Mouse (Mus musculus) adrenal gland, adult 18-20 months (tissue): ENCODE results near the gene Pcsk5. TPM values are rescaled to one million over a fixed set of nuclear protein-coding genes. Genes with fewer than 3 reads are reported as not detected.
"Not testable (repeated sequence)": the region's sequence is repeated elsewhere in the genome, so short reads cannot be mapped to it uniquely, and the experiment has no call there.

Source experiments
- DNase-seq, 2 experiments: peaks; one replicate each; pipeline ENCODE4 v3.0.0; 2021 to 2022; ENCODE audit warnings: low spot score in 2 of 2
- total RNA-seq, 2 experiments: library from RNA; stranded (reverse); gene quantifications; 1 replicate in 1 of 2; 2 replicates in 1 of 2; pipeline ENCODE4 v1.2.3; 2021

Gene Pcsk5
- total RNA-seq, 2 experiments from 2014 or later, result 122 to 171 TPM

GRCm38 (mm10) chr19:17489041-17489865 is 348.2 kb downstream of the Pcsk5 start:
- DNase-seq, result no peak

GRCm38 (mm10) chr19:17482126-17482790 is 355.2 kb downstream of the Pcsk5 start:
- DNase-seq, result no peak

DNA sequence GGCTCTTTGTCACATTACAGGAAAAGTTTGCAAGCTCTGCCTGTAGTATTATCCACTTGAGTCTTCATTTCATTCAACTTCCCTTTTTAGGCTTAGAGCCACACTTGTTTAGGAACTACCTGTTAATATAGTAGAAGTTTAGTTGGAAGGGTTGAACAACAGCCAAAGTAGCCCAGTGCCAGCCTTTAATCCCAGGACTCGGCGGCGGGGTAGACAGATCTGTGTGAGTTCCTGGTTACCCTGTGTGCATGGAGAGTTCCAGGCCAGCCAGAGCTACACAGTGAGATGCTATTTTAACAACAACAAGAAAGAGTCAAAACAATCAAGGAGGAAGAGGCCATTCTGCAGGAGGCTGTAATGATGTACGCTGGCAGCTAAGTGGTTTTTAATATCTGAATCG is 358.0 kb downstream of the Pcsk5 start:
- no peak for DNase-seq

GRCm38 (mm10) chr19:17476021-17476420 is 361.4 kb downstream of the Pcsk5 start:
- no peak for DNase-seq

DNA sequence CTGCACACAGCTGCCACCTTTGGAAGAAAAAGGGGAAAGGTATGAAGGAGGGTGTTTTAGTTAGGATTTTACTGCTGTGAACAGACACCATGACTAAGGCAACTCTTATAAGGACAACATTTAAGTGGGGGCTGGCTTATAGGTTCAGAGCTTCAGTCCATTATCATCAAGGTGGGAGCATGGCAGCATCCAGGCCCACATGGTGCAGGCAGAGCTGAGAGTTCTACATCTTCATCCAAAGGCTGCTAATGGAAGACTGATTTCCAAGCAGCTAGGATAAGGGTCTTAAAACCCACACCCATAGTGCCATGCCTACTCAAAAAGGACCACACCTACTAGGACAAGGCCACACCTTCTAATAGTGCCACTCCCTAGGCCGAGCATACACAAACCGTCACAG is 364.3 kb downstream of the Pcsk5 start:
- DNase-seq, result not testable (repeated sequence)

GRCm38 (mm10) chr19:17471861-17472260 is 365.6 kb downstream of the Pcsk5 start:
- DNase-seq, result no peak

- DNase-seq, result no peak
These were observed 366.2 kb downstream of the Pcsk5 start for GRCm38 (mm10) chr19:17471196-17471595.

DNA sequence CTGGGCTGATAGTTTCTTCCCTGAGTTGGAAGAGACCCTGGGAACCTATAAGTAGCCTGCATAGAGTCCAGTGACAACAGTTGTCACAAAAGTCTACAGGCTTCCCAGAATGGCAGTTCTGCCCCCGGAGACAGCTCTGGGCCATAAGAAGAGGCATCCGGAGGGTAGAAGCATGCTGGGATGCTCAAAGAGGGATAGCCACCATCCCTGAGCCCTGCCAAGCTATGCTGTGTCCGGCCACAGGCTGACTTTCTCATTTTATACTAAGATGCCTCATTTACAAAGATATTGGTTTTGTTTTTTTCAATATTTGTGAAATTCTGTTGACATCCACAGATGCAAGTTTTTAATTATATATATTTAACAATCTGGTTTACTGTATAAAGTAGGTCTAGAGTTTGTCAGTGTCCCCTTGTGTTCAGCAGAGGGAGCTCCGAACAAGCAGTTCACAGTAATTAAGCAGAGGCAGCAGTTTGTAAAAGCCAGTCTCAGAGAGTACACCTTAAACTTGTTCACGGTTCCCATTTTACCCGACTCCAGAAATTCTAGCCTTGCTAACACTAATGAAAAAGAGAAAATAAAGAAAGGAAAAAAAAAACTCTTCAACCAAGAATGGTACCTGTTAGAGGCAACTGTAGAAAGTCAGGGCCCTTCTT is 369.7 kb downstream of the Pcsk5 start:
- DNase-seq, result no peak

DNA sequence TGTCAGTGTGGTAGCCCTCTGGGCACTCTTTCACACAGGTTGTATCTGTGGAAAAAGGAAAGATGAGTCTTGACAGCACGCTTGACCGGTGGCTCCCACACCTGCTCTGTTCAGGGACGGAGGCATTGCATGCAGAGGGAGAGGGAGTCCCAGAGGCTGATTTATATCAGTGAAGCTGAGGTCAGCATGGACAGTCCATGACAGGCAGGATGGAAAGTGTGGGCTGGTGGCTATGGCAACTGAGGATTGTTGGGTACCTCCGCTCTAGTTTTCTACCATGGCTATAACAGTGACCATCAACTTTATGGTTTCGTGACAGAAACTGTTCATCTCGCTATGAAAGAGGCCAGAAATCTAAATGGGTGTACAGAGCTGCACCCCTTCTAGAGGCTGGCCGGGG is 385.4 kb downstream of the Pcsk5 start:
- DNase-seq, result no peak

- DNase-seq, result no peak
These were observed 393.9 kb downstream of the Pcsk5 start for GRCm38 (mm10) chr19:17443581-17443980.

DNA sequence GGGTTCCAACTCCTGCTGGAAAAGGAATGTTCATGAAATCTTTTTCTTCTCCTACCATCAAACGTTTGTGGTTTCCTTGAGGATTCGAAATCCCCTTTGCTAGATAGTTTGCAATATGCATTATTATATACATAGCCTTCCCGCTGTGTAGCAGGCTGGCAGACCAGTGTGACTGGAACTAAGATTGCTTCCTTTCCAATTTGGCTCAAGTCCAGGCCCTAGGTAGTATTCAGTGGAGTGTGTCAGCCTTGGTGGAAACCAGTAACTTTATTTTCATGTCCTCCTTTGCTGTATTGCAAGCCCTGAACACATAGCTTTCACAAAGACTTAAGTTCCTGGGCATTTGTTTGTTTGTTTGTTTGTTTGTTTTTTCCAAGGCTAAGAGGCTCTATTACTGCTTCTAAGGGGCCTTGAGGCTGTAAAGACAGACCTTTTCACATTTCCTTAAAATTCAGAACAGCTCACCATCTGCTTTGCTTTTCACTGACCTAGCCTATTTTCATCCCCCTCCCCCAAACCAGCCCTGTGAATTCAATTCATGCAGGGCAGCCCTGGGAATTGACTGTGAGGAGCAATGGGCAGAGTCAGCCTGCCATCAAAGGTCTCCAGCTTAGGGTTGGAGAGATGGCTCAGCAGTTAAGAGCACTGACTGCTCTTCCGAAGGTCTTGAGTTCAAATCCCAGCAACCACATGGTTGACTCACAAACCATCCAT is 397.8 kb downstream of the Pcsk5 start:
- DNase-seq, result no peak

DNA sequence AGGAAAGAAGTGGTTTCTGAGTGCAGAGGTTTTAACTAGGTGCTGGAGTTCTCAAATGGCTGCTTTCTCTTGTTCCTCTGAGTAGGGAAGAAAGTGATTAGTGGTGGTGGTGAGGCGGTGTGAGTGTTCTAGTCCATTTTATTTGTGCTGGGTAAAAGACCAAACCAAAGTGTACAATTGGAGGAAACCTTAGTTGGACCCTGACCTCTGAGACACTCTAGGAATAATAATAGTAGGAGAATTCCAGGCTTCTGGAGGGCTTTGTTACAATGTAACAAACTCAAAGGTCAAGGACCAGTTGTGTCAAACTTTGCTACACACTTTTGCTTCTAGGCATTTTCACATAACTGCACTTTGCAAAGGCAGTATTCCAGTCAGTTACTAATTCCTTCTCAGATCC is 400.8 kb downstream of the Pcsk5 start:
- no peak for DNase-seq

- DNase-seq, result no peak
These were observed 408.9 kb downstream of the Pcsk5 start for GRCm38 (mm10) chr19:17428561-17428914.

GRCm38 (mm10) chr19:17427824-17428560 is 409.4 kb downstream of the Pcsk5 start:
- DNase-seq, result no peak

- no peak for DNase-seq
These were observed 414.1 kb downstream of the Pcsk5 start for GRCm38 (mm10) chr19:17423306-17423705.

DNA sequence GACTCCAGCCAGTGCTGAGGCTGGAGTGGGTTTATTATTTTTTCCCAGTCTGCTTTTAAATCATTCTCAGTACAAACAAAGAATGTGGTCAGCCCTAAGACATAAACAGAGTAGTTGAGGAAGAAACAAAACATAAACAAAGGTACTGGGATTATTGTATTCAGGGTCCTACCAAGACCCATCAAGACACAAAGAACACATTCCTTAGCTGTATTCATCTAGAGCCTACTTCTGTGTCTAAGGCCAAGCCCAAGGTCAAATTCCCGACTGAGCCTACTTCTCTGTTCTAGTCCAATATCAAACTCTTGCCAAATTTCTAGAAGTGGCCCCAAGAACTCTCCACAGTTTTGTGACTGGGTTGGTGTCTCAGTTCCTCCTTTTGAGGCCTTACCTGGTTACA is 419.6 kb downstream of the Pcsk5 start:
- DNase-seq, result no peak

DNA sequence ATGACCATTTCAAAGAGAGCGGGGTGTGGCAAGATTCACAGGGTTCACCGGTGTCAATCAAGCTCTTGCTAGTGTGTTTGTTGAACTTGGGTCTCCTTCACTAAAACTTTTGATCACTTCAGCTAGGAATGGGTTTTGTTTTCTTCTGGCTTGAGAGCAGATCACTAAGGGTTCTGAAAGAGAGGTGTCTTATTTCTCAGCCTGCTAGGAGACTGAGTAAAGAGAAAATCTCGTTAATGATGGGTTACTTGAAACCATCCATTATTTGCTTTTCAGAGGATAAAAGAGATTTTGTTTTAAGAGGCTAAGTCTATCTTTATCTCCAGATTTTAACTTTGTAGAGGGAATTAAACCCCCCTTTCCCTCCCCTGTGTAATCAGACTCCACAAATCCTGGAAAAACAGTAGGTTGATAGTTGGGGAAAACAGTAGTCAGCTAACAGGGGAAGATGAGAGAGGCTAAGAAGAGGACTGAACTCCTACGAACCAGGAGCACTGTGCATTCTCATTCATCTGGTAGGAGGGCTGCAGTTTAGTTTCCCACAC is 424.4 kb downstream of the Pcsk5 start:
- no peak for DNase-seq

GRCm38 (mm10) chr19:17410465-17411065 is 426.9 kb downstream of the Pcsk5 start:
- DNase-seq, result no peak

- DNase-seq, result no peak
These were observed 428.1 kb downstream of the Pcsk5 start for GRCm38 (mm10) chr19:17409351-17409750.

GRCm38 (mm10) chr19:17408591-17408990 is 428.8 kb downstream of the Pcsk5 start:
- no peak for DNase-seq
